Mouse (Mus musculus): Measurements from ENCODE around the gene Syt16.

DNA sequence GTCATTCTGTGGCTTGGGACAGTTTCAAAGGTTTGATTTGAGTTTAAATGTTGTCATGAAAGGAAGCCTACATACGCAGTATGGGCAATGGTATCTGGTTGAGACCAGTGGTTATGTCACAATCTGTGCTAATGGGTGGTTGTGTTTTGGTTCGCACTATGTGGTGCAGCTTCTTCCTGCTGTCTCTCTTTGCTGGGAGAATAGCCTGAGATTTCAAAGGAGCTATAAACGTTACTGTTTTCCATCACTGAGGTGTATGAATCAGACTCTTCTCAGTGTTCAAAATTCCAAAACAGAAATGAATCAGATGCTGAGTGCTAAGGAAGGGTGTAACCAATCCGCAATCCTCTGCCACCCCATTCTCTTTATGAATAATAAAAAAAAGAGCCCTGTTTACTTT, 269.6 kb downstream of the Syt16 start:
- TF ChIP-seq CTCF (IDR thresholded peaks at IDR 0.05; ENCODE audit: low read depth) = no peak
- no peak for TF ChIP-seq EP300 (optimal IDR thresholded peaks at IDR 0.05)
